Mouse (Mus musculus) urinary bladder, postnatal 10 days (tissue): ENCODE results near the gene Fam160b1.
A peak's percentile ranks its signal among the peaks of the same experiment; 100 is the strongest.

Source experiments
- DNase-seq: peaks from one replicate; pipeline ENCODE4 v3.0.0; 2022; ENCODE audit warnings: low spot score

Gene Fam160b1

GRCm38 (mm10) chr19:57344678-57345077 lies 15.8 kb upstream of the Fam160b1 start:
- DNase-seq = no peak

- no peak for DNase-seq
Observed at GRCm38 (mm10) chr19:57349096-57349495, 11.4 kb upstream of the Fam160b1 start.

GRCm38 (mm10) chr19:57352337-57352935 lies 8.0 kb upstream of the Fam160b1 start:
- DNase-seq = no peak

- no peak for DNase-seq
Observed at GRCm38 (mm10) chr19:57353228-57353627, 7.3 kb upstream of the Fam160b1 start.

- no peak for DNase-seq
Observed at GRCm38 (mm10) chr19:57354050-57354449, 6.4 kb upstream of the Fam160b1 start.

GRCm38 (mm10) chr19:57354715-57355114 lies 5.8 kb upstream of the Fam160b1 start:
- DNase-seq = no peak

- DNase-seq = no peak
Observed at GRCm38 (mm10) chr19:57355451-57356251, 4.8 kb upstream of the Fam160b1 start.

GRCm38 (mm10) chr19:57356273-57356672 lies 4.2 kb upstream of the Fam160b1 start:
- no peak for DNase-seq

- DNase-seq = no peak
Observed at GRCm38 (mm10) chr19:57357244-57357643, 3.2 kb upstream of the Fam160b1 start.

GRCm38 (mm10) chr19:57357811-57358210 lies 2.7 kb upstream of the Fam160b1 start:
- no peak for DNase-seq

GRCm38 (mm10) chr19:57358322-57358721 lies 2.2 kb upstream of the Fam160b1 start:
- peak; percentile 16 for DNase-seq

- DNase-seq = no peak
Observed at GRCm38 (mm10) chr19:57358836-57359598, 1.5 kb upstream of the Fam160b1 start.

GRCm38 (mm10) chr19:57359701-57360326 lies 666 bp upstream of the Fam160b1 start:
- DNase-seq = no peak

- peak; percentile 16 for DNase-seq
Observed at GRCm38 (mm10) chr19:57361131-57361938, 855 bp downstream of the Fam160b1 start.

- DNase-seq = no peak
Observed at GRCm38 (mm10) chr19:57361939-57362307, 1.4 kb downstream of the Fam160b1 start.

- no peak for DNase-seq
Observed at GRCm38 (mm10) chr19:57362586-57362985, 2.1 kb downstream of the Fam160b1 start.

GRCm38 (mm10) chr19:57363076-57363475 lies 2.6 kb downstream of the Fam160b1 start:
- DNase-seq = no peak

GRCm38 (mm10) chr19:57363538-57363937 lies 3.1 kb downstream of the Fam160b1 start:
- DNase-seq = no peak

- no peak for DNase-seq
Observed at GRCm38 (mm10) chr19:57364942-57365673, 4.6 kb downstream of the Fam160b1 start.

GRCm38 (mm10) chr19:57366007-57366406 lies 5.5 kb downstream of the Fam160b1 start:
- no peak for DNase-seq

- DNase-seq = no peak
Observed at GRCm38 (mm10) chr19:57366626-57367025, 6.1 kb downstream of the Fam160b1 start.
